In genomic region chr5:125184826-125185225, GRCm38 (mm10) we compare ENCODE assay signal across 8 mouse cellular contexts. TPM values are rescaled to one million over a fixed set of nuclear protein-coding genes. Genes with fewer than 3 reads are reported as not detected.
DNase-seq lines count a peak whose midpoint lies in the region; ATAC-seq lines count a peak whose summit lies in the region.

No protein-coding gene starts in this region.

- WGBS in heart, embryonic 11.5 days (ENCODE audit: insufficient replicate concordance) = 13% methylated on average over 6 of the region's 6 CpGs
- 31% methylated on average over 6 of the region's 6 CpGs for WGBS in intestine, embryonic 15.5 days
- WGBS in stomach, embryonic 16.5 days = 24% methylated on average over 6 of the region's 6 CpGs

- H3K4me3 ChIP-seq in heart, embryonic 11.5 days (ENCODE audit: low read depth, low read length) = no peak overlapping the region
- no peak overlapping the region for H3K4me3 ChIP-seq in intestine, embryonic 15.5 days (replicated peaks)
- no peak overlapping the region for H3K4me3 ChIP-seq in stomach, embryonic 16.5 days (replicated peaks; ENCODE audit: low read length)

- no peak for ATAC-seq in heart, embryonic 11.5 days (replicated peaks; ENCODE audit: insufficient number of reproducible peaks, low FRiP score, low TSS enrichment)
- ATAC-seq in intestine, embryonic 15.5 days = peak; percentile 65
- peak; percentile 73 for ATAC-seq in stomach, embryonic 16.5 days (ENCODE audit: insufficient read depth, low FRiP score)
- ATAC-seq in granulocyte monocyte progenitor cell, adult 5-6 weeks (replicated peaks; ENCODE audit: poor library complexity, severe bottlenecking) = no peak

- H3K27ac ChIP-seq in heart, embryonic 11.5 days (ENCODE audit: low read depth, low read length) = 0 out of 2 replicates have a peak overlapping the region, but pooled peaks have one; percentile 7
- H3K27ac ChIP-seq in intestine, embryonic 15.5 days = peak overlapping the region; percentile 92
- H3K27ac ChIP-seq in stomach, embryonic 16.5 days (ENCODE audit: low read length) = peak overlapping the region; percentile 90

- no peaks in the 10 kb centered on the region for H3K27me3 ChIP-seq in heart, embryonic 11.5 days (ENCODE audit: control insufficient read depth, insufficient read depth, low read length)
- no peaks in the 10 kb centered on the region for H3K27me3 ChIP-seq in intestine, embryonic 15.5 days (replicated peaks)
- H3K27me3 ChIP-seq in stomach, embryonic 16.5 days (ENCODE audit: control insufficient read depth, insufficient read depth, low read length) = 0 out of 2 replicates have a peak, but pooled peaks cover 2% of the 10 kb centered on the region

- H3K4me2 ChIP-seq in heart, embryonic 11.5 days = no peak overlapping the region
- no peak overlapping the region for H3K4me2 ChIP-seq in intestine, embryonic 15.5 days (replicated peaks)
- no peak overlapping the region for H3K4me2 ChIP-seq in stomach, embryonic 16.5 days (ENCODE audit: low read depth, low read length)

- no peaks in the 10 kb centered on the region; the same call in none of the 2 replicates for H3K9me3 ChIP-seq in heart, embryonic 11.5 days (replicated peaks; ENCODE audit: control insufficient read depth, low read length)
- no peaks in the 10 kb centered on the region for H3K9me3 ChIP-seq in intestine, embryonic 15.5 days
- no peaks in the 10 kb centered on the region for H3K9me3 ChIP-seq in stomach, embryonic 16.5 days (replicated peaks; ENCODE audit: control insufficient read depth, low read length)

- H3K4me1 ChIP-seq in heart, embryonic 11.5 days (ENCODE audit: control insufficient read depth, insufficient read depth, low read length) = peaks cover 10% of the 10 kb centered on the region
- peaks cover 41% of the 10 kb centered on the region for H3K4me1 ChIP-seq in intestine, embryonic 15.5 days (replicated peaks)
- H3K4me1 ChIP-seq in stomach, embryonic 16.5 days (ENCODE audit: control insufficient read depth, insufficient read depth, low read length) = peaks cover 49% of the 10 kb centered on the region

- no peak for DNase-seq in heart, adult 8-10 months (ENCODE audit: low spot score)
- DNase-seq in retina, postnatal 1 day = peak; percentile 55
- no peak for DNase-seq in retina, embryonic 14.5 days (ENCODE audit: low spot score)
- no peak for DNase-seq in layer of hippocampus, postnatal 10 days (ENCODE audit: low spot score in 2 of 2)

- no peak overlapping the region for H3K9ac ChIP-seq in heart, embryonic 11.5 days (ENCODE audit: low read depth, low read length)
- no peak overlapping the region for H3K9ac ChIP-seq in intestine, embryonic 15.5 days
- H3K9ac ChIP-seq in stomach, embryonic 16.5 days (ENCODE audit: low read length) = no peak overlapping the region

- H3K36me3 ChIP-seq in heart, embryonic 11.5 days (ENCODE audit: control insufficient read depth, insufficient read depth, low read length) = no peaks in the 10 kb centered on the region
- H3K36me3 ChIP-seq in intestine, embryonic 15.5 days = no peaks in the 10 kb centered on the region
- no peaks in the 10 kb centered on the region for H3K36me3 ChIP-seq in stomach, embryonic 16.5 days (ENCODE audit: control insufficient read depth, insufficient read depth, low read length)

RNA-seq across cellular contexts. Expression of gene Ncor2, which starts 5.8 kb away (rescaled TPM):
- 14.3 and 18.8 TPM in 2 replicates for polyA plus RNA-seq in heart, embryonic 11.5 days (2014; fragmentation: Nextera tagmentation; extraction: Ambion mirVana)
- 10 to 100 TPM; 81.6 to 92.4 (median 84.5) TPM for total RNA-seq in heart, adult 8-10 months (2022)
- 19.9 and 20.0 TPM in 2 replicates for polyA plus RNA-seq in intestine, embryonic 15.5 days (2015; fragmentation: Nextera tagmentation; extraction: Ambion mirVana)
- polyA plus RNA-seq in stomach, embryonic 16.5 days (2015; fragmentation: Nextera tagmentation; extraction: Ambion mirVana) = 21.4 and 24.6 TPM in 2 replicates
- total RNA-seq in granulocyte monocyte progenitor cell, adult 5-6 weeks (2014; fragmentation: Nextera tagmentation) = 47.9 and 77.4 TPM in 2 replicates
- 5.3 and 11.8 TPM in 2 replicates for total RNA-seq in granulocyte monocyte progenitor cell, adult 5-6 weeks (2017)
- 100 to 1,000 TPM; 171 to 187 TPM for total RNA-seq in layer of hippocampus, postnatal 10 days (2021)

Comparison
In these comparisons a context has a peak if more than half of its experiments do, and no peak if none do; other contexts are left out.
1. ATAC-seq: peak in intestine, embryonic 15.5 days (single experiment) and stomach, embryonic 16.5 days (single experiment); none in heart, embryonic 11.5 days (single experiment) and granulocyte monocyte progenitor cell, adult 5-6 weeks (single experiment).
2. H3K27ac ChIP-seq: peak in every context shown above with its lines; median percentile 92 in intestine, embryonic 15.5 days; 90 in stomach, embryonic 16.5 days; 7 in heart, embryonic 11.5 days.